In the genomic region with DNA sequence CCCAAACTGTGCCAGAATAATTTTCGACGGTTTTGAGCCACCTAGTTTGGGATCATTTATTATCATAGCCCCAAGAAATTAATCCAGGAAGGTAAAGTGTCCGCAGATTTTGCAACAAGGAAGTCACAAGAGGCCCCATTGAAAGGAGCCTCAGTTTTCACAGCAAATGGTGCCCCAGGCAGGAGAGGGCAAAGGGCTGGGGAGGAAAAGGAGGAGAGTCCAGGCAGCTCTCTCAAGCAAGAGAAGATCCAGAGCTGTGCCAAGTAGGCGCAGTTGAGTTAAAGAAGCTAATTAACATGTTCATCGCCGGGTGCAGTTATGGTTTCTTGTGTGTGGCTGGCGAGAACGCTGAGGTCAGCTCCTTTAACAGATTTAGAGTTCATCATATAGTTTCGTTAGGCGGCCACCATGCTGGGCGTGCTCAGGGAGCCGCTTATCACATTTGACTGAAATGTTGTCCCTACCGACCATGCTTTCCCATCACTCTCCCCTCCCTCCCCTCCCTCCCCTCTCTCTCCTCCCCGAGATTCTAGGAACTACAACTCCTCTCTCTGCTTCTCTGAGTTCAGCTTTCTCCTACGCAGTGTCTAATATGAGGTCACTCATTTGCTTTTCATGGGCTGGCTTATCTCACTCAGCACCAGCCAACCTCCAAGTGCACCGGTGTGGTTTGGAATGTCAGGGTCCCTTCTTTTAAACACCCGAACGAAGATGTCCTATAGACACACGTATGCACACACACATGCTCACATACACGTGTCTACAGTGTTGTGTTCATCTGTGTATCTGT, we compare ENCODE assay signal across 31 mouse cellular contexts. TPM values are rescaled to one million over a fixed set of nuclear protein-coding genes. Genes with fewer than 3 reads are reported as not detected.
DNase-seq lines count a peak whose midpoint lies in the region; ATAC-seq and TF ChIP-seq lines count a peak whose summit lies in the region.
"Had no signal": no experiment of that assay in that cellular context is flagged by ENCODE, and none has a peak within 500 bp of the region (broad histone marks: within the 10 kb centered on the region; RNA-seq: fewer than 3 reads in every experiment).

No protein-coding gene starts in this region.

- H3K36me3 ChIP-seq in heart, embryonic 15.5 days = no peaks in the 10 kb centered on the region
- no peaks in the 10 kb centered on the region for H3K36me3 ChIP-seq in heart, adult 2 months (ENCODE audit: control insufficient read depth, insufficient read depth, low read length)
- no peaks in the 10 kb centered on the region for H3K36me3 ChIP-seq in CH12.LX (replicated peaks in 1 of 2; ENCODE audit: control insufficient read depth in 1 of 2, insufficient read depth in 1 of 2, low read length in 1 of 2)
- H3K36me3 ChIP-seq in neural tube, embryonic 15.5 days = no peaks in the 10 kb centered on the region
- H3K36me3 ChIP-seq: embryonic facial prominence, embryonic 15.5 days; limb, embryonic 12.5 days; midbrain, embryonic 10.5 days had no signal

- H3K79me2 ChIP-seq in heart, adult 2 months (replicated peaks; ENCODE audit: control insufficient read depth, insufficient read depth, low read length) = no peaks in the 10 kb centered on the region
- H3K79me2 ChIP-seq in CH12.LX (replicated peaks; ENCODE audit: control insufficient read depth, extremely low read depth, insufficient read depth, poor library complexity, severe bottlenecking) = no peaks in the 10 kb centered on the region

- no peak for ATAC-seq in heart, embryonic 15.5 days (replicated peaks; ENCODE audit: insufficient number of reproducible peaks, insufficient read depth, low FRiP score, low read depth)
- no peak for ATAC-seq in neural tube, embryonic 15.5 days (ENCODE audit: low FRiP score)
- ATAC-seq: activated CD4-positive, CD25-positive, alpha-beta regulatory T cell, adult 4 months had no signal

- H3K9ac ChIP-seq in heart, embryonic 15.5 days = no peak overlapping the region
- H3K9ac ChIP-seq in heart, adult 2 months (ENCODE audit: low read depth, low read length) = no peak overlapping the region
- H3K9ac ChIP-seq in CH12.LX (ENCODE audit: insufficient read depth, low read depth) = no peak overlapping the region
- no peak overlapping the region for H3K9ac ChIP-seq in neural tube, embryonic 15.5 days (replicated peaks)
- H3K9ac ChIP-seq: embryonic facial prominence, embryonic 15.5 days; hindbrain, embryonic 14.5 days; limb, embryonic 12.5 days had no signal

- TF ChIP-seq CTCF in heart, adult 2 months (IDR thresholded peaks at IDR 0.05) = no peak
- no peak for TF ChIP-seq CTCF in CH12.LX (conservative IDR thresholded peaks at IDR 0.05 in 1 of 2, IDR thresholded peaks at IDR 0.05 in 1 of 2; ENCODE audit: low read depth in 2 of 2, low read length in 2 of 2)

- 0 out of 2 replicates have a peak overlapping the region, but pooled peaks have one; percentile 32 for H3K27ac ChIP-seq in heart, embryonic 15.5 days
- no peak overlapping the region for H3K27ac ChIP-seq in heart, adult 2 months
- no peak overlapping the region for H3K27ac ChIP-seq in CH12.LX (ENCODE audit: insufficient read depth, low read depth)
- H3K27ac ChIP-seq in neural tube, embryonic 15.5 days (replicated peaks) = no peak overlapping the region
- H3K27ac ChIP-seq: embryonic facial prominence, embryonic 15.5 days; hindbrain, embryonic 14.5 days; layer of hippocampus, adult 2 months; limb, embryonic 12.5 days; midbrain, embryonic 10.5 days; stomach, postnatal 0 days had no signal

- peaks cover 25% of the 10 kb centered on the region for H3K4me1 ChIP-seq in heart, embryonic 15.5 days (replicated peaks)
- peaks cover 4% of the 10 kb centered on the region for H3K4me1 ChIP-seq in heart, adult 2 months (ENCODE audit: control insufficient read depth, insufficient read depth, low read length)
- peaks cover 14 to 31% of the 10 kb centered on the region in 2 experiments for H3K4me1 ChIP-seq in CH12.LX (ENCODE audit: control insufficient read depth in 1 of 2, insufficient read depth in 2 of 2)
- H3K4me1 ChIP-seq in neural tube, embryonic 15.5 days = peaks cover 12% of the 10 kb centered on the region

- no peak for TF ChIP-seq EP300 in heart, adult 2 months (IDR thresholded peaks at IDR 0.05; ENCODE audit: insufficient read depth, low read depth, low read length)
- TF ChIP-seq EP300 in CH12.LX (IDR thresholded peaks at IDR 0.05; ENCODE audit: low read length) = no peak

- in situ Hi-C loops in CH12.LX (cut with MboI; ENCODE audit: low pct_ligation_motif_present, low pct_unique_long_range_greater_than_20kb, low sequenced_read_pairs) = no loop called here

- dilution Hi-C loops in CH12.LX (cut with MboI; ENCODE audit: extremely low pct_ligation_motif_present, extremely low pct_unique_long_range_greater_than_20kb, low sequenced_read_pairs) = no loop called here

- TF ChIP-seq RAD21 in CH12.LX (IDR thresholded peaks at IDR 0.05; ENCODE audit: low read depth, low read length) = no peak

- H3K9me3 ChIP-seq in heart, embryonic 15.5 days (replicated peaks) = no peaks in the 10 kb centered on the region
- H3K9me3 ChIP-seq in CH12.LX (replicated peaks; ENCODE audit: low read length) = peaks cover 2% of the 10 kb centered on the region
- no peaks in the 10 kb centered on the region for H3K9me3 ChIP-seq in neural tube, embryonic 15.5 days (replicated peaks)
- H3K9me3 ChIP-seq: embryonic facial prominence, embryonic 15.5 days; limb, embryonic 12.5 days; midbrain, embryonic 10.5 days had no signal

- H3K27me3 ChIP-seq in heart, embryonic 15.5 days = no peaks in the 10 kb centered on the region
- H3K27me3 ChIP-seq in heart, adult 2 months (ENCODE audit: control insufficient read depth, insufficient read depth, low read length) = no peaks in the 10 kb centered on the region
- H3K27me3 ChIP-seq in CH12.LX (replicated peaks) = peaks cover 6% of the 10 kb centered on the region
- no peaks in the 10 kb centered on the region for H3K27me3 ChIP-seq in neural tube, embryonic 15.5 days (replicated peaks)
- H3K27me3 ChIP-seq: embryonic facial prominence, embryonic 15.5 days; limb, embryonic 12.5 days had no signal

- WGBS in heart, embryonic 15.5 days = 39% methylated on average over 20 of the region's 20 CpGs
- 51% methylated on average over 20 of the region's 20 CpGs for WGBS in heart, adult 2 months
- WGBS in neural tube, embryonic 15.5 days = 77% methylated on average over 20 of the region's 20 CpGs

- intact Hi-C loops in heart, postnatal 14 days (cut with DNase I) = no loop called here
- intact Hi-C loops in heart, adult 2 months (cut with DNase I) = no loop called here

- H3K4me3 ChIP-seq in heart, embryonic 15.5 days = no peak overlapping the region
- H3K4me3 ChIP-seq in heart, adult 2 months = no peak overlapping the region
- H3K4me3 ChIP-seq in CH12.LX (replicated peaks in 1 of 3; ENCODE audit: low read depth in 2 of 3, low read length in 2 of 3, poor library complexity in 1 of 3) = no peak overlapping the region
- H3K4me3 ChIP-seq in neural tube, embryonic 15.5 days (replicated peaks) = no peak overlapping the region
- H3K4me3 ChIP-seq: embryonic facial prominence, embryonic 15.5 days; layer of hippocampus, adult 2 months; limb, embryonic 12.5 days; midbrain, embryonic 10.5 days had no signal

- H3K4me2 ChIP-seq in heart, embryonic 15.5 days = peak overlapping the region; percentile 29; the same call in 1 of the 2 replicates
- no peak overlapping the region for H3K4me2 ChIP-seq in CH12.LX (ENCODE audit: insufficient read depth, low read depth, poor library complexity, severe bottlenecking)
- no peak overlapping the region for H3K4me2 ChIP-seq in neural tube, embryonic 15.5 days
- H3K4me2 ChIP-seq: embryonic facial prominence, embryonic 15.5 days; hindbrain, embryonic 14.5 days; limb, embryonic 12.5 days; liver, embryonic 11.5 days had no signal

- peak; percentile 44 for DNase-seq in heart, adult 11 months
- DNase-seq in heart, postnatal 14 days = no peak
- DNase-seq in heart, adult 2 months = no peak
- DNase-seq in CH12.LX (ENCODE audit: extremely low read depth) (no peak), adipocyte (ENCODE audit: low spot score) (peak; percentile 26)
- DNase-seq in cerebellum, postnatal 4 days (ENCODE audit: low spot score in 2 of 2) = no peak
- DNase-seq: adrenal gland, postnatal 10 days; B cell, adult 2 months; cerebellum, adult 2 months; cerebellum, postnatal 25 days; embryo, embryonic 11 days; gastrocnemius, postnatal 10 days; kidney, postnatal 25 days; layer of hippocampus, postnatal 36 days; lung, adult 18-20 months; lung, postnatal 10 days; right cerebral cortex, postnatal 14 days had no signal

- TF ChIP-seq POLR2A in heart, adult 2 months (IDR thresholded peaks at IDR 0.05; ENCODE audit: insufficient read depth, low read depth, low read length) = no peak
- TF ChIP-seq POLR2A in CH12.LX (IDR thresholded peaks at IDR 0.05; ENCODE audit: low read depth, low read length) = no peak

TF ChIP-seq in CH12.LX, 34 proteins besides CTCF, POLR2A, EP300 and RAD21 (continues in another document):
- TF ChIP-seq USF1 (IDR thresholded peaks at IDR 0.05; ENCODE audit: low read depth, low read length) (no peak), GABPA (IDR thresholded peaks at IDR 0.05; ENCODE audit: insufficient replicate concordance, low read depth, low read length) (no peak)

RNA-seq across cellular contexts. Expression of a gene that starts 35.4 kb away (rescaled TPM):
- 10 to 100 TPM; 48.8 to 55.5 TPM for total RNA-seq in heart, postnatal 14 days (2021)
- polyA plus RNA-seq in heart, embryonic 15.5 days (2015; fragmentation: Nextera tagmentation; extraction: Ambion mirVana) = 99.4 and 106 TPM in 2 replicates
- total RNA-seq in heart, adult 2 months (2021) = 10 to 100 TPM; 53.0 to 58.4 TPM
- 40.5 and 43.0 TPM in 2 replicates for polyA plus RNA-seq in heart, adult 2 months (2012; rRNA removed)
- total RNA-seq in CH12.LX (2012; rRNA removed) (28.4 and 35.9 TPM in 2 replicates), CH12.LX (2014; rRNA removed) (39.7 and 43.0 TPM in 2 replicates)
- polyA plus RNA-seq in CH12.LX (2012; ENCODE audit: insufficient read length, low read depth) = 93.4 and 110 TPM in 2 replicates
- 169 and 180 TPM in 2 replicates for polyA plus RNA-seq in neural tube, embryonic 15.5 days (2015; fragmentation: Nextera tagmentation; extraction: Ambion mirVana)

RNA-seq across cellular contexts. Expression of a gene that starts 35.4 kb away (rescaled TPM):
- total RNA-seq in heart, postnatal 14 days (2021) = not detected
- 0.25 TPM in 1 of 2 replicates, not detected in the other for polyA plus RNA-seq in heart, embryonic 15.5 days (2015; fragmentation: Nextera tagmentation; extraction: Ambion mirVana)
- not detected for total RNA-seq in heart, adult 2 months (2021)
- polyA plus RNA-seq in heart, adult 2 months (2012; rRNA removed) = not detected in 2 replicates
- not detected in 2 replicates for total RNA-seq in CH12.LX (2012; rRNA removed)
- total RNA-seq in CH12.LX (2014; rRNA removed) = not detected in 2 replicates
- not detected in 2 replicates for polyA plus RNA-seq in CH12.LX (2012; ENCODE audit: insufficient read length, low read depth)
- polyA plus RNA-seq in neural tube, embryonic 15.5 days (2015; fragmentation: Nextera tagmentation; extraction: Ambion mirVana) = 0.55 and 0.60 TPM in 2 replicates
- total RNA-seq: adrenal gland, postnatal 10 days; gastrocnemius, postnatal 10 days; granulocyte monocyte progenitor cell, adult 5-6 weeks; layer of hippocampus, adult 2 months; layer of hippocampus, postnatal 36 days; left cerebral cortex, postnatal 10 days; neutrophil, adult 5-6 weeks had no signal
- polyA plus RNA-seq: activated CD4-positive, CD25-positive, alpha-beta regulatory T cell, adult 4 months; intestine, embryonic 14.5 days; limb, embryonic 12.5 days had no signal

RNA-seq across cellular contexts. Expression of a gene that starts 35.4 kb away (rescaled TPM):
- total RNA-seq in heart, postnatal 14 days (2021) = 1 to 10 TPM; 5.4 to 6.2 TPM
- 3.1 and 4.2 TPM in 2 replicates for polyA plus RNA-seq in heart, embryonic 15.5 days (2015; fragmentation: Nextera tagmentation; extraction: Ambion mirVana)
- 1 to 10 TPM; 3.2 to 8.1 TPM for total RNA-seq in heart, adult 2 months (2021)
- polyA plus RNA-seq in heart, adult 2 months (2012; rRNA removed) = 1.6 and 2.5 TPM in 2 replicates
- total RNA-seq in CH12.LX (2012; rRNA removed) (3.9 and 4.1 TPM in 2 replicates), CH12.LX (2014; rRNA removed) (2.2 and 2.3 TPM in 2 replicates)
- 1.1 and 1.7 TPM in 2 replicates for polyA plus RNA-seq in CH12.LX (2012; ENCODE audit: insufficient read length, low read depth)
- polyA plus RNA-seq in neural tube, embryonic 15.5 days (2015; fragmentation: Nextera tagmentation; extraction: Ambion mirVana) = 12.7 and 15.6 TPM in 2 replicates

Comparison
In these comparisons a context has a peak if more than half of its experiments do, and no peak if none do; other contexts are left out.
1. DNase-seq: peak in heart, adult 11 months (single experiment) and adipocyte (single experiment); none in heart, postnatal 14 days (0 of 2), heart, adult 2 months (0 of 2), CH12.LX (single experiment) and cerebellum, postnatal 4 days (0 of 2).